Mouse (Mus musculus) heart, embryonic 16.5 days (tissue): ENCODE data around the gene Rrp7a. TPM values are rescaled to one million over a fixed set of nuclear protein-coding genes. Genes with fewer than 3 reads are reported as not detected.
A peak's percentile ranks its signal among the peaks of the same experiment; 100 is the strongest.
"Not testable (repeated sequence)": the region's sequence is repeated elsewhere in the genome, so short reads cannot be mapped to it uniquely, and the experiment has no call there.

Experiments used
- ATAC-seq: fragments of 200-750 bp; cut with Nextera tagmentation; replicated peaks from 2 replicates; pipeline ENCODE4 v1.8.0; 2017; ENCODE audit warnings: moderate number of reproducible peaks; ENCODE audit not compliant: insufficient read depth, low FRiP score; ENCODE audit errors: extremely low read depth
- H3K27ac ChIP-seq: fragments of 300-500 bp; sonication (generic); 2 replicates; pipeline ENCODE4 v1.5.1; 2014; ENCODE audit warnings: mild to moderate bottlenecking, low read length, control low read depth, moderate library complexity
- H3K27me3 ChIP-seq: fragments of 300-500 bp; sonication (generic); 2 replicates; pipeline ENCODE4 v1.6.1; 2014; ENCODE audit warnings: low read length, mixed read lengths; ENCODE audit not compliant: control insufficient read depth, insufficient read depth
- H3K36me3 ChIP-seq: fragments of 300-500 bp; sonication (generic); 2 replicates; pipeline ENCODE4 v1.6.1; 2014; ENCODE audit not compliant: control insufficient read depth, insufficient read depth
- H3K4me1 ChIP-seq: fragments of 300-500 bp; sonication (generic); 2 replicates; pipeline ENCODE4 v1.6.1; 2014; ENCODE audit warnings: low read length, mixed read lengths; ENCODE audit not compliant: control insufficient read depth, insufficient read depth
- H3K4me2 ChIP-seq: fragments of 300-500 bp; sonication (generic); 2 replicates; pipeline ENCODE4 v1.6.1; 2014; ENCODE audit warnings: low read depth, mild to moderate bottlenecking, control low read depth, low read length
- H3K4me3 ChIP-seq: fragments of 300-500 bp; sonication (generic); 2 replicates; pipeline ENCODE4 v1.5.1; 2014; ENCODE audit warnings: mild to moderate bottlenecking, control low read depth, low read length
- H3K9ac ChIP-seq: fragments of 300-500 bp; sonication (generic); 2 replicates; pipeline ENCODE4 v1.6.1; 2014; ENCODE audit warnings: low read length, control low read depth
- H3K9me3 ChIP-seq: fragments of 300-500 bp; sonication (generic); replicated peaks from 2 replicates; pipeline ENCODE4 v1.6.1; 2016; ENCODE audit warnings: low read length; ENCODE audit not compliant: control insufficient read depth
- WGBS: fragments of 180-500 bp; shearing (Covaris S2); extraction: QIAGEN DNeasy Blood & Tissue Kit; methylation state at CpG from one replicate; pipeline ENCODE4 v1.1.7; 2014; 5-methylcytosine and 5-hydroxymethylcytosine counted together
- polyA plus RNA-seq: library from polyadenylated mRNA; unstranded; fragments of >200 nt; fragmentation: Nextera tagmentation; extraction: Ambion mirVana; gene quantifications from 2 replicates; pipeline ENCODE4 v1.2.1, GENCODE M21; 2015

The Rrp7a gene
- polyA plus RNA-seq, 1 experiment from 2014 or later = 43.3 TPM

DNA sequence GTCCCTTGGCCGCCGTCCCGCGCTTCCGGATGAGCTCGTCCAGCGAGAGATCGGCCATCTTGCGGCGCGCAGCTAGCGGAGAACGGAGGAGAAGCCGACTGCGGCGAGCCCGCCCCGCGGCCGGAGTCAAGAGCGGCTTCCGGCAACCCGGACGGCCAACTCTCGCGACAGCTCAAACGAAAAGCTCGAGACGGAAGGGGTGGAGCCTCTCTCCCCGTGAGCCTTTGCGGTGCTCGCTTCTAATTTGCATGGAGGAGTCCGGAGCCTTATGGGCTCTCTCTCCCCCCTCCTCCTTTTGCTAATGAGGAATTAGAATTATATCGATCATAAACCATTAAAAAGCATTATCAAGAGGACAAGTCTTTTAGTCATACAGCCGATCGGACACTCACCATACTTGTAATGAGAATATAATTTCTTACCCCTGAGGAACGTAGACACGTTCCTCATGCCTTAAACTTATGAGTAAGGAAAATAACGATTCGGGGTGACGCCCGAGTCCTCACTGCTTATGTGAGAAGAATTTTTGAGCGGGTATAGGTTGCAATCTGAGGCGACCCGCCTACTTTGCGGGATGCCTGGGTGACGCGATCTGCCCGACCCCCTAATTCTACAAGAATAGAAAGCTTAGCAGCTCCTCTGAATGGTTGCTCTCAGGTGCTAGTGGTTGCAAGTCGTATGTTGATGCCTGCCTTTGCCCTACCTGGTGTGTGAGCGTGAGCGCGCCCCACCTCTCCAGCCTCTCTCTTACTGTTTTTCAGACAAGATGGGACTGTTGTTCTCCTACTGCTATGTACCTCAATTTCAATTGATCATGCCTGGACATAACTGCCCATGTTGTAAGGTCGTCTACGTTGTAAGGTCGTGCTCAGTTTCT is 26.8 kb upstream of the Rrp7a start, which contains the start of gene Poldip3:
Poldip3 (minus strand) TSS at position 189 of the 877 bp plus-strand sequence.
- peak within 1 kb of the TSS; percentile 99 for H3K9ac ChIP-seq
- peak within 1 kb of the TSS; percentile 82 for H3K4me2 ChIP-seq
- H3K27me3 ChIP-seq = no peaks in the 10 kb centered on the region
- ATAC-seq = peak; percentile 92
- peak within 1 kb of the TSS; percentile 98 for H3K4me3 ChIP-seq
- H3K36me3 ChIP-seq = peaks cover 18% of the 10 kb centered on the region
- WGBS = under 1% methylated on average over 56 of the region's 56 CpGs
- H3K27ac ChIP-seq = peak within 1 kb of the TSS; percentile 99
- no peaks in the 10 kb centered on the region for H3K9me3 ChIP-seq
- peaks cover 11% of the 10 kb centered on the region for H3K4me1 ChIP-seq

DNA sequence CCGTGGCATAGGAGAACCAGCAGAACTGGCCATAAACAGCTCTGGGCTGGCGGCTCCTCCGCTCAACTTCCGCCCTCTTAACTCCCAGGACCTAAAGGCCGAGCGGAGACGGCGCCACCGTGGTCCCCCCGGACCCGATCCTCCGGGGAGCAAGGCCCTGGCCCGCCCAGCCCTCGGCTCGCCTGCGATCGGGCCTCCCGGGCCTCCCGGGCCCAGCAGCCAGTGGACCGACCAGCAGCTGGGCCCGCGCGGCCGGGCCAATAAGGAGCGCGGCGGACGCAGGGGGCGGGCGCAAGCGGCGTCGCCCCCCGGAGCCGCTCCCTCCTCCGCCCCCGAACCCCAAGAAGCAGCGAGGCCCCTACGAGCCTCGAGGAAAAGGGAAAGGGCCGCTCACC is 26.2 kb upstream of the Rrp7a start:
- 0% methylated on average over 38 of the region's 41 CpGs for WGBS
- Histone ChIP-seq H3K36me3 (peaks cover 14% of the 10 kb centered on the region), H3K4me3 (peak overlapping the region; percentile 98), H3K27ac (peak overlapping the region; percentile 99), H3K9me3 (no peaks in the 10 kb centered on the region), H3K9ac (peak overlapping the region; percentile 99), H3K27me3 (no peaks in the 10 kb centered on the region), H3K4me2 (peak overlapping the region; percentile 82), H3K4me1 (peaks cover 11% of the 10 kb centered on the region)
- peak; percentile 81 for ATAC-seq

DNA sequence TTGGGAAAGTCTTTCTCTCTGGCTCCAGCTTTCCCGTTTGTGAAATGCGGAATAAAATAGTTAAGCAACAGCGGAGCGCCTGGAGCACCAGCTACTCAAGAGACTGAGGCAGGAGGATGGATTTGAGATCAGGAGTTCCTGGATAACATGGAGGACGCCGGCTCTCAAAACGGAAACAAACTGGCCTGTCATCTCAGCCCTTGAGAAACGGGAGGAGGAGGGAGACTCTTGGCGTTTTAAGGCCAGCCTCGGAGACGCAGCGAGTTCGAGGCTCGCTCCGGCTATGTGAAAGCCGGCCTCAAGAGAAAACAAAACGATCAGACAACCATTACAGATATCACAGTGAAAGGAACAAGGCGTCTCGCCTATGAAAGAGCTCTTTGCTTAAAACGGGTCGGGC is 25.8 kb upstream of the Rrp7a start:
- under 1% methylated on average over 21 of the region's 21 CpGs for WGBS
- H3K9me3 ChIP-seq = no peaks in the 10 kb centered on the region
- H3K27me3 ChIP-seq = no peaks in the 10 kb centered on the region
- ATAC-seq = no peak
- H3K27ac ChIP-seq = peak overlapping the region; percentile 99
- peaks cover 13% of the 10 kb centered on the region for H3K4me1 ChIP-seq
- H3K9ac ChIP-seq = peak overlapping the region; percentile 99
- H3K4me2 ChIP-seq = peak overlapping the region; percentile 82
- peak overlapping the region; percentile 98 for H3K4me3 ChIP-seq
- H3K36me3 ChIP-seq = peaks cover 10% of the 10 kb centered on the region

DNA sequence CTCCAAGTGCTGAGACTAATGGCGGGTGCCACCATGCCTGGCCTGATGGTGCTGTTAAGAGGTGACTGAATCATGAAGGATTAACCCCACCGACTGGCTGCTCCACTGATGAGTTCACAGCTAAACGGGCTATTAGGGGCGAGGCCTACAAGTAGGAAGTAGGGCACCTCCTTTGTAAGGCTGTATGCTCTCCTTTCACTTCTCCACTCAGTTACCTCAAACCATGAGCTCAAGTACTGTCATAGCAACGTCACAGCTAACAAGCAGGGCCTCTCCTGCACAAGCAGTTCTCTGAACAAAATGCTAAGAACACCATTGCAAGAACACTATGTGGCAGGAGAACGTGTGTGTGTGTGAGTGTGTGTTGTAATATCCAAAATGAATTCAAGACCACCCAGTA is 22.9 kb upstream of the Rrp7a start:
- H3K4me2 ChIP-seq = no peak overlapping the region
- ATAC-seq = no peak
- no peak overlapping the region for H3K4me3 ChIP-seq
- peaks cover 10% of the 10 kb centered on the region for H3K36me3 ChIP-seq
- WGBS = 87% methylated on average over 6 of the region's 6 CpGs
- no peaks in the 10 kb centered on the region for H3K27me3 ChIP-seq
- no peaks in the 10 kb centered on the region for H3K9me3 ChIP-seq
- peaks cover 30% of the 10 kb centered on the region for H3K4me1 ChIP-seq
- H3K9ac ChIP-seq = no peak overlapping the region
- no peak overlapping the region for H3K27ac ChIP-seq

DNA sequence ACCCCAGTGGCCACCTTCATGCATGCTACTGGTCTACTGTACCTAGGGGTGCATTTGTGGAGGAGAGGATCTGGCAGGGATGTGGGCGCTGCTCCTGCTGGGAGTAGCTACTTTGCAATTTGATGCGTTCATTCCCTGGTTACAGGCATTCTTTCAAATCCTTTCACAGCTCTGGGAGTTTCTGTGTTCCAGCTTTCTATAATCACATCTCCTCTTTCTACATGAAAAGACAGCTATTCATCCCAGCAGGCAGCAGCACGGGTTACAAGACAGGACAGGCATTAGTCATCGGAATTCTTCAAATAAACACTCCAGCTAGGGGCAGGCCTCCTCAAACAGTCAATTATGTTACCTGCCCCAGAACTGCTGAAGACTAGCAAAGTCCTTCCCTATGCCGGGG is 20.3 kb upstream of the Rrp7a start:
- H3K9me3 ChIP-seq = no peaks in the 10 kb centered on the region
- peaks cover 24% of the 10 kb centered on the region for H3K4me1 ChIP-seq
- WGBS = 42% methylated on average over 5 of the region's 5 CpGs
- ATAC-seq = no peak
- peaks cover 13% of the 10 kb centered on the region for H3K36me3 ChIP-seq
- no peak overlapping the region for H3K9ac ChIP-seq
- no peaks in the 10 kb centered on the region for H3K27me3 ChIP-seq
- H3K27ac ChIP-seq = peak overlapping the region; percentile 20; the same call in 1 of the 2 replicates
- no peak overlapping the region for H3K4me3 ChIP-seq
- H3K4me2 ChIP-seq = no peak overlapping the region

DNA sequence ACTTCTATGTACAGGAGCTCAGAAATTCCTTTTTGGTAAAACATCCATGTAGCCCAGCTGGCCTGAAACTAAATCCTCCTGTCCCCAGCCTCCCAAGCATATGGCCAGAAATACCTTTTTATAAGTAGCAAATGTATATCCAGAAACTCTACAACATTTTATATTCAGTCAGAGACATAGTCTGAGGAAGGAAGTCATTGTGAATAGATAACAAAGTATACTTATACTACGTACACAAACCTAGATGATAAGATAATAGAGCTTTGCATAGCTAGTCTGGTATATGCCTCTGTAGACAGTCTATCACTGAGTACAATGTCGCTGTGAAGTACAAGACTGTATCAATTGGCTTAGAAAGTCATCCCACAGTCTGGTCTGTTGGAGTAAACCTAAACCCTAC is 13.1 kb upstream of the Rrp7a start:
- 66% methylated on average over 2 of the region's 2 CpGs for WGBS
- H3K36me3 ChIP-seq = peaks cover 51% of the 10 kb centered on the region
- no peak overlapping the region for H3K4me2 ChIP-seq
- no peak for ATAC-seq
- no peaks in the 10 kb centered on the region for H3K9me3 ChIP-seq
- peaks cover 2% of the 10 kb centered on the region; the same call in 1 of the 2 replicates for H3K4me1 ChIP-seq
- no peaks in the 10 kb centered on the region for H3K27me3 ChIP-seq
- H3K4me3 ChIP-seq = no peak overlapping the region
- no peak overlapping the region for H3K9ac ChIP-seq
- no peak overlapping the region for H3K27ac ChIP-seq

DNA sequence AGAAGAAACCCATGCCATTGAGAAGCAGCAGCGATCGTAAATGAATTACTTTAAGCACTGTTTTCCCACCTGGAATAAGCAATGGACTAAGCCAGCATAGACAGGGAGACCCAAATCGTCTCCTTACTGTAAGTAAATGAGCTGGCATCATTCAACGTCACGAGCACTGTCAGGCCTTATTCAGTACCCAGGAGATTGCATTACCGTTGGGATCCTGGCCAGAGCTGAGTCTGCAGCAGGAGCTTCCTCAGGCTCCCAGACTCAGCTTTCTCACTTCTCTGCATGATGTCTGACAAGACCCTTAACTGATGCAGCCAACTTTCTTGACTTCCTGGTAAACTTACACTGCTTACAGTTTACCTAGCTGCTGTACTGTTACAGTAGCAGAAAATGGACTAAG is 12.1 kb upstream of the Rrp7a start:
- ATAC-seq = no peak
- Histone ChIP-seq H3K27ac (no peak overlapping the region), H3K4me2 (no peak overlapping the region), H3K36me3 (peaks cover 59% of the 10 kb centered on the region), H3K9me3 (no peaks in the 10 kb centered on the region), H3K27me3 (no peaks in the 10 kb centered on the region), H3K4me3 (no peak overlapping the region), H3K4me1 (no peaks in the 10 kb centered on the region), H3K9ac (no peak overlapping the region)
- 87% methylated on average over 6 of the region's 6 CpGs for WGBS

DNA sequence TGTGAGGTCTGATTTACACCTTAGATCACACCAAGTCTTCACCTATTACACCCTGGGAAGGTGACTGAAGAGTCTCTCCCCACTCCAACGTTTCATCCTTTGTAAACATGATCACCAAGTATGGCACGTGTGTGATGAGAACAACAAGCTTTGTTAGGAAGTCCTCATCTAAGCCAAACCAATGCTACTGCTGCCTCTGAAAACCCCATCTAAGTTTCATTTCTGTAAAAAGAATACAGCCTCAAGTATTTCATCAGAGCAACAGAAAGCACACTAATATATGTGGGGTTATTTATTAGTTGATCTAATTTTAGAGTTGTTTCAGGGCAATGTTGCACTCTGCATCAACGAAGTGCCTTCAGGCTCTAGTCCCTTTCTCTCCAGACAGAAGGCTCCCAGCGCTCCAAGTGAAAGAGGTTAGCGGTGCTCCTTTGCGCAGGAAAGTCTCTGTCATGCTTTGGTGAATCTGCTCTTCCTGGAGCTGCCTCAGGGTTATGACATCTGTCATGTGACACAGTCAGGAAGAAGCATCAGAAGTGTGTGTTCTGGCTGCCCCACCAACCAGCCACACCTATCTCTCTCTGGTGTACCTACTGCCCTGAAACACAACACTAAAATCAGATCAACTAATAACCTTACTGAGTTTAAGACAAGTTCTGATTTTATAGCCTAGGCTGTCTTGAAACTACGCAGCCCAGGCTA is 7.1 kb upstream of the Rrp7a start:
- Histone ChIP-seq H3K4me3 (no peak overlapping the region), H3K9ac (no peak overlapping the region), H3K27me3 (no peaks in the 10 kb centered on the region), H3K27ac (no peak overlapping the region), H3K36me3 (peaks cover 70% of the 10 kb centered on the region), H3K9me3 (no peaks in the 10 kb centered on the region), H3K4me1 (no peaks in the 10 kb centered on the region), H3K4me2 (no peak overlapping the region)
- WGBS = 88% methylated on average over 7 of the region's 7 CpGs
- no peak for ATAC-seq

DNA sequence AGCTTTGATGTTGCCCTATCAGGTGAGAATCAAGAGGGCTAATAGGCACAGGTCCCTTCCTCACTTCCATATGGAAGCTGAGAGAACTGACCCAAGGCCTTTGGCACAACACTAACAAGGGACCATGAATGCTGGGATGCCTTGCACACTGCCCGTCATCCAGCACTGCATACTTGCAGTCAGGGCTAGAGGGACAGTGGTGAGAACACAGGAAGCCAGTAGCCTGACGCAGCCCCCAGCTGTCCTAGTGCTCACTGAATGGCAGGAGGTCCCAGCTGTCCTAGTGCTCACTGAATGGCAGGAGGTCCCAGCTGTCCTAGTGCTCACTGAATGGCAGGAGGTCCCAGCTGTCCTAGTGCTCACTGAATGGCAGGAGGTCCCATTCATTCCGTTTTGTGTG is 4.4 kb upstream of the Rrp7a start:
- not testable (repeated sequence) for H3K9ac ChIP-seq, H3K9me3 ChIP-seq, H3K27me3 ChIP-seq, H3K4me3 ChIP-seq, H3K27ac ChIP-seq, H3K4me2 ChIP-seq, ATAC-seq, H3K4me1 ChIP-seq
- H3K36me3 ChIP-seq = peaks cover 59% of the 10 kb centered on the region
- WGBS = 76% methylated on average over 3 of the region's 3 CpGs
